Mouse (Mus musculus): ENCODE results near the gene Rpp40. TPM values are rescaled to one million over a fixed set of nuclear protein-coding genes. Genes with fewer than 3 reads are reported as not detected.

Rpp40 gene
- polyA plus RNA-seq (2016; fragmentation: Nextera tagmentation; extraction: Ambion mirVana), result 14.1 and 18.8 TPM in 2 replicates

GRCm38 (mm10) chr13:35905879-35906481 is at the start of gene Rpp40:
Gene Rpp40, minus strand, starts transcription at chr13:35906359.
- peak; percentile 99 for ATAC-seq (ENCODE audit: low FRiP score)
- under 1% methylated on average over 35 of the region's 35 CpGs for WGBS
- no peak within 1 kb of the TSS for H3K27ac ChIP-seq

GRCm38 (mm10) chr13:35949814-35950455 is 43.8 kb upstream of the Rpp40 start:
- Histone ChIP-seq H3K27me3 (0 out of 2 replicates have a peak, but pooled peaks cover 3% of the 10 kb centered on the region), H3K9ac (no peak overlapping the region), H3K4me3 (replicated peaks) (no peak overlapping the region), H3K36me3 (replicated peaks) (no peaks in the 10 kb centered on the region), H3K4me1 (no peaks in the 10 kb centered on the region), H3K4me2 (no peak overlapping the region), H3K9me3 (no peaks in the 10 kb centered on the region; the same call in 1 of the 2 replicates), H3K27ac (no peak overlapping the region)
- 94% methylated on average over 17 of the region's 17 CpGs for WGBS
- ATAC-seq (ENCODE audit: low FRiP score), result no peak

More at GRCm38 (mm10) chr13:35905879-35906481, at the start of gene Rpp40:
- H3K4me2 ChIP-seq, result peak within 1 kb of the TSS; percentile 61
- H3K4me1 ChIP-seq, result peaks cover 5% of the 10 kb centered on the region; the same call in 1 of the 2 replicates
- H3K9ac ChIP-seq, result peak within 1 kb of the TSS; percentile 54
- H3K9me3 ChIP-seq, result no peaks in the 10 kb centered on the region
- peak within 1 kb of the TSS; percentile 65 for H3K4me3 ChIP-seq (replicated peaks)
- H3K27me3 ChIP-seq, result no peaks in the 10 kb centered on the region
- H3K36me3 ChIP-seq (replicated peaks), result no peaks in the 10 kb centered on the region

- H3K27me3 ChIP-seq, result 0 out of 2 replicates have a peak, but pooled peaks cover 3% of the 10 kb centered on the region
- no peaks in the 10 kb centered on the region for H3K36me3 ChIP-seq (replicated peaks)
- no peaks in the 10 kb centered on the region for H3K9me3 ChIP-seq
- no peak overlapping the region for H3K27ac ChIP-seq
- 0 out of 2 replicates have a peak, but pooled peaks have one; percentile 36 for ATAC-seq (ENCODE audit: low FRiP score)
- H3K4me3 ChIP-seq (replicated peaks), result no peak overlapping the region
- H3K9ac ChIP-seq, result no peak overlapping the region
- H3K4me2 ChIP-seq, result no peak overlapping the region
- H3K4me1 ChIP-seq, result no peaks in the 10 kb centered on the region
- WGBS, result 26% methylated on average over 14 of the region's 14 CpGs
Observed at GRCm38 (mm10) chr13:35947354-35948000, 41.3 kb upstream of the Rpp40 start.

GRCm38 (mm10) chr13:35946659-35947353 is 40.6 kb upstream of the Rpp40 start:
- Histone ChIP-seq H3K27ac (no peak overlapping the region), H3K27me3 (0 out of 2 replicates have a peak, but pooled peaks cover 3% of the 10 kb centered on the region), H3K4me3 (replicated peaks) (no peak overlapping the region), H3K36me3 (replicated peaks) (no peaks in the 10 kb centered on the region), H3K9me3 (no peaks in the 10 kb centered on the region), H3K4me1 (no peaks in the 10 kb centered on the region), H3K9ac (no peak overlapping the region), H3K4me2 (no peak overlapping the region)
- 76% methylated on average over 20 of the region's 20 CpGs for WGBS
- no peak for ATAC-seq (ENCODE audit: low FRiP score)

- Histone ChIP-seq H3K9ac (no peak overlapping the region), H3K36me3 (replicated peaks) (no peaks in the 10 kb centered on the region), H3K4me2 (no peak overlapping the region), H3K27ac (no peak overlapping the region), H3K4me3 (replicated peaks) (no peak overlapping the region), H3K9me3 (no peaks in the 10 kb centered on the region), H3K4me1 (no peaks in the 10 kb centered on the region), H3K27me3 (no peaks in the 10 kb centered on the region)
- WGBS, result 81% methylated on average over 5 of the region's 5 CpGs
- no peak for ATAC-seq (ENCODE audit: low FRiP score)
Observed at GRCm38 (mm10) chr13:35940934-35941333, 34.8 kb upstream of the Rpp40 start.

GRCm38 (mm10) chr13:35939871-35940665 is 33.9 kb upstream of the Rpp40 start:
- no peak overlapping the region for H3K4me2 ChIP-seq
- no peak overlapping the region for H3K4me3 ChIP-seq (replicated peaks)
- no peak for ATAC-seq (ENCODE audit: low FRiP score)
- no peaks in the 10 kb centered on the region for H3K4me1 ChIP-seq
- no peaks in the 10 kb centered on the region for H3K27me3 ChIP-seq
- H3K27ac ChIP-seq, result no peak overlapping the region
- H3K9me3 ChIP-seq, result 0 out of 2 replicates have a peak, but pooled peaks cover under 1% of the 10 kb centered on the region
- WGBS, result 77% methylated on average over 18 of the region's 18 CpGs
- H3K9ac ChIP-seq, result no peak overlapping the region
- H3K36me3 ChIP-seq (replicated peaks), result no peaks in the 10 kb centered on the region

GRCm38 (mm10) chr13:35937991-35938390 is 31.8 kb upstream of the Rpp40 start:
- Histone ChIP-seq H3K4me3 (replicated peaks) (no peak overlapping the region), H3K4me1 (no peaks in the 10 kb centered on the region), H3K36me3 (replicated peaks) (no peaks in the 10 kb centered on the region), H3K27ac (no peak overlapping the region), H3K9me3 (peaks cover 6% of the 10 kb centered on the region; the same call in 1 of the 2 replicates), H3K27me3 (no peaks in the 10 kb centered on the region), H3K9ac (no peak overlapping the region), H3K4me2 (no peak overlapping the region)
- ATAC-seq (ENCODE audit: low FRiP score), result no peak
- 93% methylated on average over 2 of the region's 2 CpGs for WGBS

GRCm38 (mm10) chr13:35911476-35911875 is 5.3 kb upstream of the Rpp40 start:
- H3K27me3 ChIP-seq, result no peaks in the 10 kb centered on the region
- peaks cover 1% of the 10 kb centered on the region; the same call in 1 of the 2 replicates for H3K4me1 ChIP-seq
- ATAC-seq (ENCODE audit: low FRiP score), result no peak
- no peak overlapping the region for H3K4me2 ChIP-seq
- no peak overlapping the region for H3K4me3 ChIP-seq (replicated peaks)
- no peaks in the 10 kb centered on the region for H3K9me3 ChIP-seq
- H3K36me3 ChIP-seq (replicated peaks), result no peaks in the 10 kb centered on the region
- whole genome bisulfite sequencing, result 85% methylated on average over 1 of the region's 1 CpGs
- no peak overlapping the region for H3K9ac ChIP-seq
- H3K27ac ChIP-seq, result no peak overlapping the region

- Histone ChIP-seq H3K36me3 (replicated peaks) (no peaks in the 10 kb centered on the region), H3K27me3 (no peaks in the 10 kb centered on the region), H3K4me2 (peak overlapping the region; percentile 61), H3K27ac (no peak overlapping the region), H3K9me3 (no peaks in the 10 kb centered on the region), H3K9ac (peak overlapping the region; percentile 54), H3K4me1 (peaks cover 5% of the 10 kb centered on the region; the same call in 1 of the 2 replicates), H3K4me3 (replicated peaks) (peak overlapping the region; percentile 65)
- WGBS, result 2% methylated on average over 13 of the region's 13 CpGs
- no peak for ATAC-seq (ENCODE audit: low FRiP score)
Observed at GRCm38 (mm10) chr13:35905378-35905777, 781 bp downstream of the Rpp40 start.

- H3K9ac ChIP-seq, result no peak overlapping the region
- no peak overlapping the region for H3K4me2 ChIP-seq
- no peaks in the 10 kb centered on the region for H3K9me3 ChIP-seq
- H3K4me1 ChIP-seq, result no peaks in the 10 kb centered on the region
- ATAC-seq (ENCODE audit: low FRiP score), result no peak
- H3K27ac ChIP-seq, result no peak overlapping the region
- H3K4me3 ChIP-seq (replicated peaks), result no peak overlapping the region
- no peaks in the 10 kb centered on the region for H3K27me3 ChIP-seq
- H3K36me3 ChIP-seq (replicated peaks), result peaks cover 3% of the 10 kb centered on the region; the same call in 1 of the 2 replicates
- 87% methylated on average over 3 of the region's 3 CpGs for WGBS
Observed at GRCm38 (mm10) chr13:35892866-35893265, 13.3 kb downstream of the Rpp40 start.

- Histone ChIP-seq H3K4me3 (replicated peaks) (no peak overlapping the region), H3K4me1 (0 out of 2 replicates have a peak, but pooled peaks cover 3% of the 10 kb centered on the region), H3K9me3 (no peaks in the 10 kb centered on the region), H3K27me3 (no peaks in the 10 kb centered on the region), H3K36me3 (replicated peaks) (no peaks in the 10 kb centered on the region), H3K27ac (no peak overlapping the region), H3K9ac (no peak overlapping the region), H3K4me2 (no peak overlapping the region)
- WGBS, result 42% methylated on average over 15 of the region's 15 CpGs
- no peak for ATAC-seq (ENCODE audit: low FRiP score)
Observed at GRCm38 (mm10) chr13:35886121-35886725, 19.9 kb downstream of the Rpp40 start.

Data from forebrain, embryonic 12.5 days (tissue).